Mouse (Mus musculus) 3T3-L1 (cell line): ENCODE measurements around the gene Exoc4.

Experiments
- DNase-seq: peaks from one replicate; pipeline ENCODE4 v3.0.0-alpha.2; 2015; ENCODE audit warnings: low read depth, low spot score

Exoc4 gene

GRCm38 (mm10) chr6:33625931-33626330 is 377.0 kb downstream of the Exoc4 start:
- no peak for DNase-seq

GRCm38 (mm10) chr6:33631133-33631532 is 382.2 kb downstream of the Exoc4 start:
- no peak for DNase-seq

GRCm38 (mm10) chr6:33637192-33637591 is 388.3 kb downstream of the Exoc4 start:
- peak; percentile 28 for DNase-seq

- DNase-seq: peak; percentile 47
These were observed 433.1 kb downstream of the Exoc4 start for GRCm38 (mm10) chr6:33681778-33682640.

GRCm38 (mm10) chr6:33683533-33683932 is 434.6 kb downstream of the Exoc4 start:
- no peak for DNase-seq

- DNase-seq: peak; percentile 35
These were observed 436.4 kb downstream of the Exoc4 start for GRCm38 (mm10) chr6:33685321-33685720.

GRCm38 (mm10) chr6:33690601-33691000 is 441.7 kb downstream of the Exoc4 start:
- DNase-seq: no peak

- peak; percentile 58 for DNase-seq
These were observed 448.1 kb downstream of the Exoc4 start for GRCm38 (mm10) chr6:33696976-33697375.

- no peak for DNase-seq
These were observed 460.0 kb downstream of the Exoc4 start for GRCm38 (mm10) chr6:33708907-33709306.

GRCm38 (mm10) chr6:33709340-33709739 is 460.5 kb downstream of the Exoc4 start:
- no peak for DNase-seq

- DNase-seq: no peak
These were observed 462.9 kb downstream of the Exoc4 start for GRCm38 (mm10) chr6:33711742-33712141.

GRCm38 (mm10) chr6:33712540-33713118 is 463.7 kb downstream of the Exoc4 start:
- no peak for DNase-seq

- DNase-seq: no peak
These were observed 467.5 kb downstream of the Exoc4 start for GRCm38 (mm10) chr6:33716254-33716965.

GRCm38 (mm10) chr6:33721166-33721565 is 472.3 kb downstream of the Exoc4 start:
- peak; percentile 72 for DNase-seq

GRCm38 (mm10) chr6:33722811-33723210 is 473.9 kb downstream of the Exoc4 start:
- DNase-seq: peak; percentile 63

- no peak for DNase-seq
These were observed 475.7 kb downstream of the Exoc4 start for GRCm38 (mm10) chr6:33724596-33724995.

- DNase-seq: peak; percentile 8
These were observed 478.4 kb downstream of the Exoc4 start for GRCm38 (mm10) chr6:33727271-33727670.

- DNase-seq: no peak
These were observed 483.3 kb downstream of the Exoc4 start for GRCm38 (mm10) chr6:33732214-33732613.

- no peak for DNase-seq
These were observed 484.7 kb downstream of the Exoc4 start for GRCm38 (mm10) chr6:33733602-33734001.

- DNase-seq: no peak
These were observed 485.1 kb downstream of the Exoc4 start for GRCm38 (mm10) chr6:33734032-33734431.

GRCm38 (mm10) chr6:33738857-33739291 is 490.0 kb downstream of the Exoc4 start:
- DNase-seq: no peak

- DNase-seq: no peak
These were observed 490.4 kb downstream of the Exoc4 start for GRCm38 (mm10) chr6:33739304-33739703.
